8 mouse cellular contexts compared by ENCODE assay signal in genomic region chr7:28298837-28299625, GRCm38 (mm10). TPM values are rescaled to one million over a fixed set of nuclear protein-coding genes. Genes with fewer than 3 reads are reported as not detected.
DNase-seq lines count a peak whose midpoint lies in the region; ATAC-seq lines count a peak whose summit lies in the region.

No protein-coding gene starts in this region.

- peaks cover 59% of the 10 kb centered on the region for H3K4me1 ChIP-seq in forebrain, embryonic 12.5 days
- H3K4me1 ChIP-seq in liver, embryonic 15.5 days (replicated peaks): peaks cover 24% of the 10 kb centered on the region

- no peak for ATAC-seq in forebrain, embryonic 12.5 days (ENCODE audit: low FRiP score)
- ATAC-seq in liver, embryonic 15.5 days (ENCODE audit: insufficient read depth): no peak

- intact Hi-C loops in left cerebral cortex, postnatal 14 days (cut with DNase I): no loop called here

- DNase-seq in left cerebral cortex, postnatal 14 days (ENCODE audit: low spot score in 2 of 2): peak; percentile 52 to 77
- no peak for DNase-seq in left cerebral cortex, adult 11 months (ENCODE audit: low spot score)
- peak; percentile 68 for DNase-seq in c-Kit-positive CD71-positive TER-119-negative erythroid progenitor cells, embryonic 14.5 days (ENCODE audit: low read depth)
- peak; percentile 47 for DNase-seq in kidney, adult 8-10 months
- peak; percentile 73 for DNase-seq in retina, adult 2 months (ENCODE audit: low read depth, low spot score)
- DNase-seq in frontal cortex, postnatal 14 days (ENCODE audit: low spot score in 2 of 2): no peak

- peaks cover 76% of the 10 kb centered on the region for H3K27me3 ChIP-seq in forebrain, embryonic 12.5 days
- peaks cover 93% of the 10 kb centered on the region for H3K27me3 ChIP-seq in liver, embryonic 15.5 days

- peak overlapping the region; percentile 39; the same call in 1 of the 2 replicates for H3K9ac ChIP-seq in forebrain, embryonic 12.5 days
- H3K9ac ChIP-seq in liver, embryonic 15.5 days: no peak overlapping the region

- H3K27ac ChIP-seq in forebrain, embryonic 12.5 days: peak overlapping the region; percentile 65
- H3K27ac ChIP-seq in liver, embryonic 15.5 days (replicated peaks): no peak overlapping the region

- H3K36me3 ChIP-seq in forebrain, embryonic 12.5 days (replicated peaks): peaks cover 9% of the 10 kb centered on the region; the same call in 1 of the 2 replicates
- no peaks in the 10 kb centered on the region for H3K36me3 ChIP-seq in liver, embryonic 15.5 days (replicated peaks)

- H3K4me2 ChIP-seq in forebrain, embryonic 12.5 days: peak overlapping the region; percentile 55
- peak overlapping the region; percentile 18; the same call in 1 of the 2 replicates for H3K4me2 ChIP-seq in liver, embryonic 15.5 days

- H3K9me3 ChIP-seq in forebrain, embryonic 12.5 days: no peaks in the 10 kb centered on the region
- H3K9me3 ChIP-seq in liver, embryonic 15.5 days (replicated peaks): no peaks in the 10 kb centered on the region

- H3K4me3 ChIP-seq in forebrain, embryonic 12.5 days (replicated peaks): peak overlapping the region; percentile 48
- no peak overlapping the region for H3K4me3 ChIP-seq in liver, embryonic 15.5 days (replicated peaks)

- WGBS in forebrain, embryonic 12.5 days: 6% methylated on average over 43 of the region's 43 CpGs
- WGBS in liver, embryonic 15.5 days (ENCODE audit: insufficient replicate concordance): 23% methylated on average over 43 of the region's 43 CpGs

RNA-seq across cellular contexts. Expression of gene Dll3, which starts 3.0 kb away (rescaled TPM):
- 1 to 10 TPM; 2.2 to 2.6 TPM for total RNA-seq in left cerebral cortex, postnatal 14 days (2021)
- 42.9 and 43.5 TPM in 2 replicates for polyA plus RNA-seq in forebrain, embryonic 12.5 days (2016; fragmentation: Nextera tagmentation; extraction: Ambion mirVana)
- not detected in 2 replicates for polyA plus RNA-seq in liver, embryonic 15.5 days (2015; fragmentation: Nextera tagmentation; extraction: Ambion mirVana)

RNA-seq across cellular contexts. Expression of gene Selenov, which starts 8.0 kb away (rescaled TPM):
- total RNA-seq in left cerebral cortex, postnatal 14 days (2021): 1 to 10 TPM; 1.2 to 3.4 TPM
- 0.41 and 0.94 TPM in 2 replicates for polyA plus RNA-seq in forebrain, embryonic 12.5 days (2016; fragmentation: Nextera tagmentation; extraction: Ambion mirVana)
- 0.07 TPM in 1 of 2 replicates, not detected in the other for polyA plus RNA-seq in liver, embryonic 15.5 days (2015; fragmentation: Nextera tagmentation; extraction: Ambion mirVana)

RNA-seq across cellular contexts. Expression of gene Timm50, which starts 12.8 kb away (rescaled TPM):
- total RNA-seq in left cerebral cortex, postnatal 14 days (2021): 10 to 100 TPM; 39.9 to 42.8 TPM
- polyA plus RNA-seq in forebrain, embryonic 12.5 days (2016; fragmentation: Nextera tagmentation; extraction: Ambion mirVana): 189 and 196 TPM in 2 replicates
- polyA plus RNA-seq in liver, embryonic 15.5 days (2015; fragmentation: Nextera tagmentation; extraction: Ambion mirVana): 78.3 and 85.2 TPM in 2 replicates

RNA-seq across cellular contexts. Expression of gene Eid2b, which starts 21.5 kb away (rescaled TPM):
- total RNA-seq in left cerebral cortex, postnatal 14 days (2021): 10 to 100 TPM; 40.7 to 44.1 TPM
- polyA plus RNA-seq in forebrain, embryonic 12.5 days (2016; fragmentation: Nextera tagmentation; extraction: Ambion mirVana): 24.1 and 27.8 TPM in 2 replicates
- 1.7 and 1.8 TPM in 2 replicates for polyA plus RNA-seq in liver, embryonic 15.5 days (2015; fragmentation: Nextera tagmentation; extraction: Ambion mirVana)

RNA-seq across cellular contexts. Expression of gene Eid2, which starts 31.4 kb away (rescaled TPM):
- 10 to 100 TPM; 63.8 to 73.4 TPM for total RNA-seq in left cerebral cortex, postnatal 14 days (2021)
- 3.8 and 7.1 TPM in 2 replicates for polyA plus RNA-seq in forebrain, embryonic 12.5 days (2016; fragmentation: Nextera tagmentation; extraction: Ambion mirVana)
- polyA plus RNA-seq in liver, embryonic 15.5 days (2015; fragmentation: Nextera tagmentation; extraction: Ambion mirVana): 0.52 and 0.75 TPM in 2 replicates

Comparison
In these comparisons a context has a peak if more than half of its experiments do, and no peak if none do; other contexts are left out.
1. DNase-seq: peak in left cerebral cortex, postnatal 14 days (2 of 2), c-Kit-positive CD71-positive TER-119-negative erythroid progenitor cells, embryonic 14.5 days (single experiment), kidney, adult 8-10 months (2 of 2) and retina, adult 2 months (single experiment); none in left cerebral cortex, adult 11 months (single experiment) and frontal cortex, postnatal 14 days (0 of 2).
2. RNA of gene Dll3, which starts 3.0 kb away (polyA plus RNA-seq): 42.9 to 43.5 TPM in forebrain, embryonic 12.5 days; not detected in liver, embryonic 15.5 days; every median in the first group is over 10 times any median in the second.